Mouse (Mus musculus): ENCODE data around the gene Camkv. TPM values are rescaled to one million over a fixed set of nuclear protein-coding genes. Genes with fewer than 3 reads are reported as not detected.

Camkv gene
- polyA plus RNA-seq, 1 experiment from 2014 or later = 12.2 TPM

GRCm38 (mm10) chr9:107906967-107907800, 28.3 kb upstream of the Camkv start:
- H3K27ac ChIP-seq = no peak overlapping the region
- H3K9me3 ChIP-seq = no peaks in the 10 kb centered on the region
- peak overlapping the region; percentile 53 for H3K4me2 ChIP-seq
- peak overlapping the region; percentile 22 for H3K4me3 ChIP-seq (replicated peaks)
- H3K4me1 ChIP-seq = peaks cover 31% of the 10 kb centered on the region
- H3K36me3 ChIP-seq (replicated peaks) = no peaks in the 10 kb centered on the region
- peak overlapping the region; percentile 8; the same call in 1 of the 2 replicates for H3K9ac ChIP-seq
- 0 out of 2 replicates have a peak, but pooled peaks have one; percentile 12 for ATAC-seq (ENCODE audit: low FRiP score)
- peaks cover 39% of the 10 kb centered on the region for H3K27me3 ChIP-seq
- WGBS = 53% methylated on average over 31 of the region's 31 CpGs

GRCm38 (mm10) chr9:107907801-107908120, 27.7 kb upstream of the Camkv start:
- Histone ChIP-seq H3K9me3 (no peaks in the 10 kb centered on the region), H3K4me1 (peaks cover 31% of the 10 kb centered on the region), H3K4me2 (no peak overlapping the region), H3K4me3 (replicated peaks) (no peak overlapping the region), H3K27me3 (peaks cover 33% of the 10 kb centered on the region), H3K9ac (no peak overlapping the region), H3K36me3 (replicated peaks) (no peaks in the 10 kb centered on the region), H3K27ac (no peak overlapping the region)
- no peak for ATAC-seq (ENCODE audit: low FRiP score)
- WGBS = 88% methylated on average over 14 of the region's 14 CpGs

GRCm38 (mm10) chr9:107908410-107909158, 26.9 kb upstream of the Camkv start:
- Histone ChIP-seq H3K27ac (no peak overlapping the region), H3K4me3 (replicated peaks) (no peak overlapping the region), H3K27me3 (peaks cover 27% of the 10 kb centered on the region), H3K9ac (0 out of 2 replicates have a peak overlapping the region, but pooled peaks have one; percentile 21), H3K36me3 (replicated peaks) (no peaks in the 10 kb centered on the region), H3K9me3 (no peaks in the 10 kb centered on the region), H3K4me2 (peak overlapping the region; percentile 8; the same call in 1 of the 2 replicates), H3K4me1 (peaks cover 31% of the 10 kb centered on the region)
- no peak for ATAC-seq (ENCODE audit: low FRiP score)
- 31% methylated on average over 18 of the region's 18 CpGs for WGBS

GRCm38 (mm10) chr9:107910025-107910769, 25.3 kb upstream of the Camkv start:
- no peak for ATAC-seq (ENCODE audit: low FRiP score)
- Histone ChIP-seq H3K4me3 (replicated peaks) (no peak overlapping the region), H3K27ac (no peak overlapping the region), H3K27me3 (peaks cover 30% of the 10 kb centered on the region), H3K4me2 (no peak overlapping the region), H3K9me3 (no peaks in the 10 kb centered on the region), H3K36me3 (replicated peaks) (no peaks in the 10 kb centered on the region), H3K4me1 (peaks cover 31% of the 10 kb centered on the region), H3K9ac (no peak overlapping the region)
- 91% methylated on average over 15 of the region's 15 CpGs for WGBS

- Histone ChIP-seq H3K27ac (no peak overlapping the region), H3K36me3 (replicated peaks) (no peaks in the 10 kb centered on the region), H3K4me1 (peaks cover 9% of the 10 kb centered on the region), H3K9me3 (no peaks in the 10 kb centered on the region), H3K9ac (no peak overlapping the region), H3K4me2 (no peak overlapping the region), H3K4me3 (replicated peaks) (no peak overlapping the region), H3K27me3 (0 out of 2 replicates have a peak, but pooled peaks cover 4% of the 10 kb centered on the region)
- no peak for ATAC-seq (ENCODE audit: low FRiP score)
- WGBS = 83% methylated on average over 16 of the region's 16 CpGs
These were observed 20.6 kb upstream of the Camkv start for GRCm38 (mm10) chr9:107914764-107915420.

GRCm38 (mm10) chr9:107917895-107918608, 17.4 kb upstream of the Camkv start:
- no peak overlapping the region for H3K4me3 ChIP-seq (replicated peaks)
- H3K27me3 ChIP-seq = 0 out of 2 replicates have a peak, but pooled peaks cover 4% of the 10 kb centered on the region
- no peak overlapping the region for H3K4me2 ChIP-seq
- no peak overlapping the region for H3K27ac ChIP-seq
- no peaks in the 10 kb centered on the region for H3K36me3 ChIP-seq (replicated peaks)
- H3K9ac ChIP-seq = no peak overlapping the region
- peaks cover 9% of the 10 kb centered on the region for H3K4me1 ChIP-seq
- no peaks in the 10 kb centered on the region for H3K9me3 ChIP-seq
- ATAC-seq (ENCODE audit: low FRiP score) = no peak
- WGBS = 46% methylated on average over 13 of the region's 13 CpGs

GRCm38 (mm10) chr9:107918884-107919283, 16.6 kb upstream of the Camkv start:
- no peak for ATAC-seq (ENCODE audit: low FRiP score)
- H3K9ac ChIP-seq = no peak overlapping the region

GRCm38 (mm10) chr9:107919441-107919840, 16.0 kb upstream of the Camkv start:
- Histone ChIP-seq H3K4me3 (replicated peaks) (no peak overlapping the region), H3K4me1 (peaks cover 17% of the 10 kb centered on the region), H3K4me2 (no peak overlapping the region), H3K27me3 (0 out of 2 replicates have a peak, but pooled peaks cover 3% of the 10 kb centered on the region), H3K9ac (no peak overlapping the region), H3K27ac (no peak overlapping the region), H3K9me3 (no peaks in the 10 kb centered on the region), H3K36me3 (replicated peaks) (no peaks in the 10 kb centered on the region)
- no peak for ATAC-seq (ENCODE audit: low FRiP score)
- 87% methylated on average over 5 of the region's 5 CpGs for WGBS

More at GRCm38 (mm10) chr9:107918884-107919283, 16.6 kb upstream of the Camkv start:
- 0 out of 2 replicates have a peak, but pooled peaks cover 4% of the 10 kb centered on the region for H3K27me3 ChIP-seq
- WGBS = 89% methylated on average over 6 of the region's 6 CpGs
- no peaks in the 10 kb centered on the region for H3K9me3 ChIP-seq
- peaks cover 11% of the 10 kb centered on the region for H3K4me1 ChIP-seq
- no peak overlapping the region for H3K27ac ChIP-seq
- no peak overlapping the region for H3K4me3 ChIP-seq (replicated peaks)
- H3K4me2 ChIP-seq = no peak overlapping the region
- H3K36me3 ChIP-seq (replicated peaks) = no peaks in the 10 kb centered on the region

GRCm38 (mm10) chr9:107923021-107923420, 12.5 kb upstream of the Camkv start:
- Histone ChIP-seq H3K9me3 (no peaks in the 10 kb centered on the region), H3K9ac (no peak overlapping the region), H3K4me1 (peaks cover 24% of the 10 kb centered on the region), H3K36me3 (replicated peaks) (no peaks in the 10 kb centered on the region), H3K4me3 (replicated peaks) (no peak overlapping the region), H3K27me3 (no peaks in the 10 kb centered on the region), H3K4me2 (no peak overlapping the region), H3K27ac (no peak overlapping the region)
- no peak for ATAC-seq (ENCODE audit: low FRiP score)
- 33% methylated on average over 7 of the region's 7 CpGs for WGBS

- 53% methylated on average over 6 of the region's 6 CpGs for WGBS
- no peak for ATAC-seq (ENCODE audit: low FRiP score)
- H3K27me3 ChIP-seq = no peaks in the 10 kb centered on the region
These were observed 11.5 kb upstream of the Camkv start for GRCm38 (mm10) chr9:107923956-107924355.

GRCm38 (mm10) chr9:107925251-107925650, 10.2 kb upstream of the Camkv start:
- 24% methylated on average over 3 of the region's 3 CpGs for WGBS
- Histone ChIP-seq H3K27ac (no peak overlapping the region), H3K4me2 (no peak overlapping the region), H3K36me3 (replicated peaks) (no peaks in the 10 kb centered on the region), H3K4me3 (replicated peaks) (no peak overlapping the region), H3K9ac (no peak overlapping the region), H3K27me3 (no peaks in the 10 kb centered on the region), H3K9me3 (no peaks in the 10 kb centered on the region), H3K4me1 (peaks cover 20% of the 10 kb centered on the region)
- no peak; the same call in 1 of the 2 replicates for ATAC-seq (ENCODE audit: low FRiP score)

More at GRCm38 (mm10) chr9:107923956-107924355, 11.5 kb upstream of the Camkv start:
- no peak overlapping the region for H3K27ac ChIP-seq
- H3K9ac ChIP-seq = no peak overlapping the region
- H3K4me2 ChIP-seq = no peak overlapping the region
- H3K4me3 ChIP-seq (replicated peaks) = no peak overlapping the region
- no peaks in the 10 kb centered on the region for H3K36me3 ChIP-seq (replicated peaks)
- H3K4me1 ChIP-seq = peaks cover 20% of the 10 kb centered on the region
- H3K9me3 ChIP-seq = no peaks in the 10 kb centered on the region

All from forebrain, embryonic 12.5 days (tissue).